Mouse (Mus musculus) intestine, postnatal 0 days (tissue): ENCODE results near the gene Prss43. TPM values are rescaled to one million over a fixed set of nuclear protein-coding genes. Genes with fewer than 3 reads are reported as not detected.
A peak's percentile ranks its signal among the peaks of the same experiment; 100 is the strongest.

Experiments
- ATAC-seq: fragments of 200-750 bp; cut with Nextera tagmentation; 2 replicates; pipeline ENCODE4 v1.8.0; 2017; ENCODE audit warnings: mild to moderate bottlenecking, moderate TSS enrichment, moderate library complexity
- H3K27ac ChIP-seq: fragments of 300-500 bp; sonication (generic); 2 replicates; pipeline ENCODE4 v1.5.1; 2014; ENCODE audit warnings: mild to moderate bottlenecking, low read depth, low read length, moderate library complexity
- H3K27me3 ChIP-seq: fragments of 300-500 bp; sonication (generic); replicated peaks from 2 replicates; pipeline ENCODE4 v1.6.1; 2014; ENCODE audit warnings: low read length, mixed read lengths; ENCODE audit not compliant: control insufficient read depth, insufficient read depth
- H3K36me3 ChIP-seq: fragments of 300-500 bp; sonication (generic); 2 replicates; pipeline ENCODE4 v1.6.1; 2014; ENCODE audit warnings: mild to moderate bottlenecking, moderate library complexity; ENCODE audit not compliant: control insufficient read depth, insufficient read depth
- H3K4me1 ChIP-seq: fragments of 300-500 bp; sonication (generic); replicated peaks from 2 replicates; pipeline ENCODE4 v1.6.1; 2014; ENCODE audit warnings: antibody characterized with exemption, low read length, mixed read lengths; ENCODE audit not compliant: control insufficient read depth, insufficient read depth
- H3K4me2 ChIP-seq: fragments of 300-500 bp; sonication (generic); replicated peaks from 2 replicates; pipeline ENCODE4 v1.6.1; 2014; ENCODE audit warnings: low read depth, mild to moderate bottlenecking, moderate library complexity
- H3K4me3 ChIP-seq: fragments of 300-500 bp; sonication (generic); 2 replicates; pipeline ENCODE4 v1.5.1; 2014; ENCODE audit warnings: low read depth, low read length
- H3K9ac ChIP-seq: fragments of 300-500 bp; sonication (generic); 2 replicates; pipeline ENCODE4 v1.6.1; 2014; ENCODE audit warnings: mild to moderate bottlenecking, low read depth, low read length
- H3K9me3 ChIP-seq: fragments of 300-500 bp; sonication (generic); 2 replicates; pipeline ENCODE4 v1.6.1; 2016; ENCODE audit warnings: mixed run types; ENCODE audit not compliant: control insufficient read depth
- CTCF ChIP-seq: sonication (generic); IDR thresholded peaks from 2 replicates; pipeline ENCODE4 v1.5.1; 2016; ENCODE audit warnings: low read depth, mild to moderate bottlenecking, control low read depth, antibody characterized with exemption, moderate library complexity
- WGBS: fragments of 180-500 bp; shearing (Covaris S2); extraction: QIAGEN DNeasy Blood & Tissue Kit; methylation state at CpG from one replicate; pipeline ENCODE4 v1.1.7; 2014; 5-methylcytosine and 5-hydroxymethylcytosine counted together
- polyA plus RNA-seq: library from polyadenylated mRNA; unstranded; fragments of >200 nt; fragmentation: Nextera tagmentation; extraction: Ambion mirVana; gene quantifications from 2 replicates; pipeline ENCODE4 v1.2.1, GENCODE M21; 2015

Prss43 gene
- polyA plus RNA-seq, 1 experiment from 2014 or later, result not detected

DNA sequence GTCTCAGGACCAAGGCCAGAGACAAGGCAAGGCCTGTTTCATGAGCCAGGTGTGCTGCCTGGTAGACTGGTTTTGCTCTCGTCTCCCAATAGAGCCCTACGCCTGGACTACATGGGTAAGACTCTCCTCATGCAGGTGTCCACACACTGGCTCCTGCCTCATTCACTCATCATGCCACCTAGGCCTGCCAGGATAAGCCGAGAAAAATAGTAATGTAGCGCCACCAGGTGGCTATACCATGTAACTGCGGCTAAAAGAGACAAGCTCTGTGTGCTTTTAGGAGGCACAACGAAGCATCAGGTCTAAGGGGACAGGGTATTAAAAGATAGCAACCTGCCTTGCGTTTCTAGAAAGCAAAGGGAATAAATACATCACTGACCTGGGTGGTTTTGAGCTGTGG lies 44.5 kb downstream of the Prss43 start:
- WGBS, result 15% methylated on average over 7 of the region's 7 CpGs
- no peak overlapping the region for H3K27ac ChIP-seq
- no peak overlapping the region for H3K4me2 ChIP-seq
- H3K4me1 ChIP-seq, result peaks cover 18% of the 10 kb centered on the region
- no peak overlapping the region for H3K4me3 ChIP-seq
- ATAC-seq, result no peak
- no peaks in the 10 kb centered on the region for H3K27me3 ChIP-seq
- no peak overlapping the region for H3K9ac ChIP-seq
- H3K9me3 ChIP-seq, result no peaks in the 10 kb centered on the region
- H3K36me3 ChIP-seq, result no peaks in the 10 kb centered on the region; the same call in 1 of the 2 replicates
- TF ChIP-seq CTCF, result peak; percentile 86

DNA sequence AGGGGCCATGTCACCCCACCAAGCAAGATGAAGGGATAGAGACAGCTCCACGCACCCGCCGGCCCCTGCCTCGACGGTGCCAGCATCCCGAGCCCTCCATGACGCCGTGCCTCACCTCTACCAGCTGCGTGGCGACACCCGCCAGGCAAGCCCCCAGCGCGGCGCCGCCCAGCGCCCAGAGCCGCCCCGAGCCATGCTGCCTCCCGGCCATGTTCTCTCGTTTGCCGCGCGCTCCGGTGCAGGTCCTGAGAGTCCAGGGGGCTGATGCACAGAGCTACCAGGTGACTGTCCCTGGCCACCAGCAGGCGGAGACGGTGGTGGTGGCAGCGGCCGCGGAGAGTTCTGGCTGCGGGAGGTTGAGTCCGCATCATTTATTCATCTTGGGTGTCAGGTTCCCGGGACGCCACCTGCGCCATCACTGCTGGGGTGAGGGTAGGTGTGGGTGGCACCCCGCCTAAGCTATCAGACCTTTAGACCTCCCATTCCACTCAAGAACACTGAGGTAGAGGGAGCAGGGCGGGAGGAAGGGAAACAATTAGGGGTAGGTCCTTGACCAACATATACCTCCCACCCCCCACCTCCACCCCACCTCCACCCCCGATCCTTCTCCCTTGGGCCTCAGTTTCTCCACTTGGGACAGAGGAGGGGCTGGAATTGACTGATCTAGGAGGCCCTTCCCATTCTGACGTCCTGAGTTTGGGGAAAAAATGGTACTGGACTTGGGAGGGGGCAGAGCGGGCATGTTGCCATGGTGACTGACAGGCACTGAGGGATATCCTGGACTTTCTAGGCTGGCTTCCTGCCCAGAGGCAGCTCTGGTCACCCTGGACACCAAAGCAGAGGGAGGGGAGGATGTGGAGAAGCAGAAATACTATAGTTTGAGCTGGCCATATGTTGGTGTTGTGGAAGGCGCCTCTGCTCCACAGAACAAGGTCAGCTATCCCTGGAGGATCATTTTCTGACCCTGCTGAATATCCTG lies 47.5 kb downstream of the Prss43 start:
- Histone ChIP-seq H3K9me3 (no peaks in the 10 kb centered on the region), H3K4me2 (peak overlapping the region; percentile 60), H3K4me3 (peak overlapping the region; percentile 26), H3K27me3 (no peaks in the 10 kb centered on the region), H3K9ac (peak overlapping the region; percentile 18; the same call in 1 of the 2 replicates), H3K36me3 (no peaks in the 10 kb centered on the region), H3K4me1 (peaks cover 23% of the 10 kb centered on the region), H3K27ac (peak overlapping the region; percentile 80)
- no peak for ATAC-seq
- WGBS, result 14% methylated on average over 40 of the region's 40 CpGs
- TF ChIP-seq CTCF, result peak; percentile 53

DNA sequence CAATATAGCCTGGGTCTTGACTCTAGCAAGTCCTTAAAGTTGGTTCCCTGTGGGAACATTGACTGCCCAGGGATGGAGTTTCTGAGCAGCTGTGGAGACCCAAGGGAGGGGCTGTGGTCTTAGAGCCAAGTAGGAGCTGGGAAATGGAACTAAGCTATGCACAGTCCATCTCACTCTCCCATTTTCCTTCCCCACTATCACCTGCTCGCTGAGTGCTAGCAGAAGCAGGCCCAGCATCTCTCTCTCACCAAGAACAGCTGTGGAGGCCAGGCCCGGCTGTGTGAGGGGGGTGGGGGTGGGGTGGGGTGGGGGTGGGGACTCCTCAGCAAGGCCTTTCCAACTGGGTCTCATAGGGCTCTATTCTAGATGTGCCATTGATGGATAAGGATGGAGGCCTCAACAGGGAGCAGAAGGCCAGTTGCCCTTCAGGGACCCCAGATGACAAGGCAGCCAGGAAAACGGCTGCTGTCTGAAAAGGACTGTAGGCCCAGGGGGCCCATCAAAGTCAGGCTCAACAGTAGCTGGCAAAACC lies 48.2 kb downstream of the Prss43 start:
- peaks cover 23% of the 10 kb centered on the region for H3K4me1 ChIP-seq
- H3K9me3 ChIP-seq, result no peaks in the 10 kb centered on the region
- H3K9ac ChIP-seq, result no peak overlapping the region
- H3K4me2 ChIP-seq, result no peak overlapping the region
- H3K36me3 ChIP-seq, result no peaks in the 10 kb centered on the region
- H3K27me3 ChIP-seq, result no peaks in the 10 kb centered on the region
- WGBS, result 27% methylated on average over 3 of the region's 3 CpGs
- ATAC-seq, result no peak
- H3K4me3 ChIP-seq, result no peak overlapping the region
- TF ChIP-seq CTCF, result no peak
- H3K27ac ChIP-seq, result peak overlapping the region; percentile 80

GRCm38 (mm10) chr9:110875288-110875695 lies 48.8 kb downstream of the Prss43 start:
- 20% methylated on average over 4 of the region's 6 CpGs for WGBS
- Histone ChIP-seq H3K4me2 (no peak overlapping the region), H3K27ac (peak overlapping the region; percentile 80), H3K4me1 (peaks cover 19% of the 10 kb centered on the region), H3K27me3 (no peaks in the 10 kb centered on the region), H3K4me3 (no peak overlapping the region), H3K9ac (no peak overlapping the region), H3K36me3 (no peaks in the 10 kb centered on the region), H3K9me3 (no peaks in the 10 kb centered on the region)
- peak; percentile 64 for ATAC-seq
- TF ChIP-seq CTCF, result no peak

DNA sequence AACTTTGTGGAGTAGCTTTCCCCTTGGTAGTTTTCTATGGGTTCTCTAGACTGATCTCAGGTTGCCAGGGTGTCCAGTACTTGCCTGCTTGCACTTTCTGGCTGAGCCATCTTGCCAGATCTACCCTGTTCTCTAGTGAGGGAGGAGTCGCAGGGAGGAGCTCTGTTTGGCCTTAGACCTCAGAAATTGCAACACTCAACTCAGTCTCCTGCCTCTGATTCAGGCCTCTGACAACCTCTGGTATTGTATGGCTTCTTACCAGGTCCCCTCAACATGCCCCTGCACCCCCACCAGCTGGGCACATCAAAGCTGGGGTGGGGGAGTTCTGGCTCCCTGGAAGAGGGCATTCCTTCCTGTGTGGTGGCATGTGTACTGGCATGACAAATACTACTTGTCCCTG lies 50.9 kb downstream of the Prss43 start:
- no peak for TF ChIP-seq CTCF
- H3K4me1 ChIP-seq, result peaks cover 14% of the 10 kb centered on the region
- no peak overlapping the region for H3K4me3 ChIP-seq
- WGBS, result 35% methylated on average over 1 of the region's 1 CpGs
- peak overlapping the region; percentile 66 for H3K27ac ChIP-seq
- no peaks in the 10 kb centered on the region for H3K36me3 ChIP-seq
- no peak overlapping the region for H3K9ac ChIP-seq
- no peaks in the 10 kb centered on the region for H3K27me3 ChIP-seq
- 0 out of 2 replicates have a peak, but pooled peaks have one; percentile 4 for ATAC-seq
- H3K4me2 ChIP-seq, result no peak overlapping the region; the same call in 1 of the 2 replicates
- no peaks in the 10 kb centered on the region for H3K9me3 ChIP-seq

GRCm38 (mm10) chr9:110877888-110878287 lies 51.4 kb downstream of the Prss43 start:
- Histone ChIP-seq H3K27me3 (no peaks in the 10 kb centered on the region), H3K4me2 (no peak overlapping the region; the same call in 1 of the 2 replicates), H3K36me3 (no peaks in the 10 kb centered on the region), H3K4me1 (peaks cover 14% of the 10 kb centered on the region), H3K9ac (no peak overlapping the region), H3K4me3 (no peak overlapping the region), H3K9me3 (no peaks in the 10 kb centered on the region), H3K27ac (peak overlapping the region; percentile 66)
- WGBS, result 90% methylated on average over 5 of the region's 5 CpGs
- no peak for ATAC-seq
- TF ChIP-seq CTCF, result no peak
